Mouse (Mus musculus) thymus, postnatal 14 days (tissue): ENCODE results near the gene Mitf.
A peak's percentile ranks its signal among the peaks of the same experiment; 100 is the strongest.

Experiments
- DNase-seq: peaks from one replicate; pipeline ENCODE4 v3.0.0; 2021

Gene Mitf

GRCm38 (mm10) chr6:97951711-97952110 is 144.9 kb downstream of the Mitf start:
- DNase-seq = no peak

- no peak for DNase-seq
Measured at GRCm38 (mm10) chr6:97952845-97953244, 146.0 kb downstream of the Mitf start.

GRCm38 (mm10) chr6:97956121-97956520 is 149.3 kb downstream of the Mitf start:
- no peak for DNase-seq

- DNase-seq = no peak
Measured at GRCm38 (mm10) chr6:97956636-97957035, 149.8 kb downstream of the Mitf start.

- DNase-seq = no peak
Measured at GRCm38 (mm10) chr6:97958276-97958675, 151.4 kb downstream of the Mitf start.

- DNase-seq = no peak
Measured at GRCm38 (mm10) chr6:97961776-97962175, 154.9 kb downstream of the Mitf start.

GRCm38 (mm10) chr6:97962311-97962710 is 155.5 kb downstream of the Mitf start:
- no peak for DNase-seq

- DNase-seq = no peak
Measured at GRCm38 (mm10) chr6:97964750-97965149, 157.9 kb downstream of the Mitf start.

GRCm38 (mm10) chr6:97981668-97982067 is 174.8 kb downstream of the Mitf start:
- no peak for DNase-seq

GRCm38 (mm10) chr6:97985658-97986057 is 178.8 kb downstream of the Mitf start:
- no peak for DNase-seq

- DNase-seq = no peak
Measured at GRCm38 (mm10) chr6:97986417-97986816, 179.6 kb downstream of the Mitf start.

GRCm38 (mm10) chr6:97993507-97993906 is 186.7 kb downstream of the Mitf start:
- no peak for DNase-seq

GRCm38 (mm10) chr6:97995606-97996307 is 188.9 kb downstream of the Mitf start:
- no peak for DNase-seq

- DNase-seq = no peak
Measured at GRCm38 (mm10) chr6:98001551-98001950, 194.7 kb downstream of the Mitf start.

GRCm38 (mm10) chr6:98003114-98003513 is 196.3 kb downstream of the Mitf start:
- no peak for DNase-seq

GRCm38 (mm10) chr6:98005566-98005965 is 198.7 kb downstream of the Mitf start:
- DNase-seq = peak; percentile 42

- no peak for DNase-seq
Measured at GRCm38 (mm10) chr6:98015066-98015465, 208.2 kb downstream of the Mitf start.

GRCm38 (mm10) chr6:98015819-98016218 is 209.0 kb downstream of the Mitf start:
- no peak for DNase-seq

- DNase-seq = no peak
Measured at GRCm38 (mm10) chr6:98023876-98024275, 217.0 kb downstream of the Mitf start.

GRCm38 (mm10) chr6:98038513-98038912 is 231.7 kb downstream of the Mitf start:
- DNase-seq = no peak

GRCm38 (mm10) chr6:98041795-98042194 is 234.9 kb downstream of the Mitf start:
- no peak for DNase-seq

GRCm38 (mm10) chr6:98046295-98047108 is 239.7 kb downstream of the Mitf start:
- DNase-seq = no peak

GRCm38 (mm10) chr6:98047741-98048140 is 240.9 kb downstream of the Mitf start:
- no peak for DNase-seq
